Mouse (Mus musculus) urinary bladder, postnatal 10 days (tissue): Measurements from ENCODE around the gene Rbmxl1.
"Not testable (repeated sequence)": the region's sequence is repeated elsewhere in the genome, so short reads cannot be mapped to it uniquely, and the experiment has no call there.

Experiments
- DNase-seq: peaks from one replicate; pipeline ENCODE4 v3.0.0; 2022; ENCODE audit warnings: low spot score

Gene Rbmxl1

GRCm38 (mm10) chr8:78508719-78509272, at the start of gene Rbmxl1:
Rbmxl1 (minus strand) TSS chr8:78508898.
- DNase-seq: peak; percentile 85

- DNase-seq: no peak
Measured at GRCm38 (mm10) chr8:78556773-78557434, 48.2 kb upstream of the Rbmxl1 start.

GRCm38 (mm10) chr8:78555817-78556216, 47.1 kb upstream of the Rbmxl1 start:
- DNase-seq: no peak

- no peak for DNase-seq
Measured at GRCm38 (mm10) chr8:78550752-78551134, 42.0 kb upstream of the Rbmxl1 start.

DNA sequence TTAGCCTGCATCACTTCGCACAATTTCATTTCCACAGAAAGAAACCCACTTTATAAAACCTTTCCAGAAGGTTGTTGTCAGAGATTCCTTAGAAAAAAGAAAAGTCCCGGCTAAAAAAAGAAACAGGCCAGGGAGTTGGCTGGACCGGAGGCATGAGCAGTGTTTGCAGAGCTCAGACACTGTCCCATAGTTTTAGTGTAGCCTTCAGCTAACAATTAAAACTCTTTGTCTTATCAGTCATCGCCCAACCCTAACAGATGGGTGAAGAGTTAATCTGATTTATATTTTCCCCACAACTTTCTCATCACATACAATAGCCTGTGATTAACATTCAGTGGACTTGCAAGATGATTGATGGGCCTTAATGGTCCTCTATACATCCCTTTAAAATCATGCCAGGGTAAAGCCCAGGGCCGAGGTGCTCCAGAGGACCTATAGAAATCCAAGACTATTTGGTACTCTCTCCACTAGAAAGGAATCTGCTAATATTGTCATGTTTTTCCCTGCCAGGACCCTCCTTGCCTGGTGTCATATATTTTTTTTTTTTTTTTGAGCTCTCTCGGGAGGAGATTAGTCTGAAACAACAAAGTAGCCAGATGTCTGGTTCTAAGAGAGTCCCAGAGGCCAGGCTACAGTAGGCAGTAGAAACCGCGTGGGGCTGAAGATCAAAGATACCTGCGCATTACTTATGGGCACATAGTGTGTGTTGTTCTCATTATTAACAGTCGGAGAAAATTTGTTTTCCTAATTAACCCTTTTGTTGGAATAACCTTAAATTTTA, 41.5 kb upstream of the Rbmxl1 start:
- DNase-seq: no peak

- not testable (repeated sequence) for DNase-seq
Measured at GRCm38 (mm10) chr8:78545153-78545817, 36.6 kb upstream of the Rbmxl1 start.

GRCm38 (mm10) chr8:78544545-78544944, 35.8 kb upstream of the Rbmxl1 start:
- no peak for DNase-seq

DNA sequence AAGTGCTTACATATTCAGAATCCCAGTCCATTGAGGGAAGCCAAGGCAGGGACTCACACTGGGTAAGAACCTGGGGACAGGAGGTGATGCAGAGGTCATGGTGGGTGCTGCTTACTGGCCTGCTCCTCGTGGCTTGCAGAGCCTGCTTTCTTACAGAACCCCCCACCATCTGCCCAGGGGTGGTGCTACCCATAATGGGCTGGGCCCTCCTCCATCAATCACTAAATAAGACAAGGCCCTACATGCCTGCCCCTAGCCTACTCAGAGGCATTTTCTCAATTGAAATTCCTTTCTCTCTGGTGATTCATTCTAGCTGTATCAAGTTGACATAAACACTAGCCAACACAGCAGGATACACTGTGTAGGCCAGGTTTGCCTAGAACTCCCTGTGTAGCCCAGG, 34.9 kb upstream of the Rbmxl1 start:
- DNase-seq: no peak

DNA sequence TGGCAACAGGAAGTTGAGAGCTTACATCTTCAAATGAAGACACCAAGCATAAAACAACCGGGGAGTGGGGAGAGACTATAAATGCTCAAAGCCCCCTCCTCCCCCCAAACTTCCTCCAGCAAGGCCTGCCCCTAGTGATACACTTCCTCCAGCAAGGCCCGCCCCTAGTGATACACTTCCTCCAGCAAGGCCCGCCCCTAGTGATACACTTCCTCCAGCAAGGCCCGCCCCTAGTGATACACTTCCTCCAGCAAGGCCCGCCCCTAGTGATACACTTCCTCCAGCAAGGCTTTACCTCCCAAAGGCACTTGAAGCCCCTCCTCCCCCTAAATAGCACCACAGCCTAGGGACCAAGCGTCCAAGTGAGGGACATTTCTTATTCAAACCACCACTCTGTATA, 34.0 kb upstream of the Rbmxl1 start:
- DNase-seq: not testable (repeated sequence)

GRCm38 (mm10) chr8:78537795-78538194, 29.1 kb upstream of the Rbmxl1 start:
- DNase-seq: no peak

- no peak for DNase-seq
Measured at GRCm38 (mm10) chr8:78536716-78537115, 28.0 kb upstream of the Rbmxl1 start.

DNA sequence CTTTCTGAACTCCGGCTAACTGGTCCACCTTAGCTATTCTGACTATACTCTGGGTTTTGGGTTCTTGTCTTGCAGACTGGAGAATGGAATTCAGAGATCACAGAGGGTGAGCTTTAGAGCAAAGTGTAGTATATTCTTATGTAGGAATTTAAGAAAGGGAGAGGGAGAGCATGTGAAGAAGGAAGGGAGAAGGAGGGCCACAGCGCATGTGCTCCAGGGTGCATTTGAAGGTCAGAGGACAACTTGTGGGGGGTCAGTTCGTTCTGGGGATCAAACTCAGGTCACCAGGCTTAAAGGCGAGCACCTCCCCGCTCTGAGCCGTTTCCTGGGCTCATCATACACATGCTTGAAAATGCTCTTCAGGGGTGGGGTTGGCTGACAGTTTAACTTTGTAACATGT, 25.3 kb upstream of the Rbmxl1 start:
- no peak for DNase-seq

- DNase-seq: no peak
Measured at GRCm38 (mm10) chr8:78515132-78515531, 6.4 kb upstream of the Rbmxl1 start.

GRCm38 (mm10) chr8:78514706-78515105, 6.0 kb upstream of the Rbmxl1 start:
- DNase-seq: no peak

DNA sequence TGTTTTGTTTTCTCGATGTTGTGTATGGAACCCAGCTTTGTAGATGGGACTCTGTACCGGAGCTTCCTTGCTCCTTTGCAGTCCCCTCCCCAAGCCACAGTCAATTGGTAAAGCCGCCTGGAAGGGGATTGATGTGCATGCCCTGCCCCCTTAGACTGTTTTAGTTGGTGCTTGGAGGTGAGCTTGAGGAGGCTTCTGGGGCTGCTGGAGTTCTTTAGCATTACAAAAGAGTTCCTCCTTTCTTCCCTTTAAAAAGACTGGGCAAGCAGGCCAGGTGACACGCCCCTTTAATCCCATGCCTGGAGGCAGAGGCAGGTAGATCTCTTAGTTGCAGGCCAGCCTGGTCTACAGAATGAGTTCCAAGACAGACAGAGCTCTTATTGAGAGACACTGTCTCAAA, 4.4 kb upstream of the Rbmxl1 start:
- DNase-seq: no peak

DNA sequence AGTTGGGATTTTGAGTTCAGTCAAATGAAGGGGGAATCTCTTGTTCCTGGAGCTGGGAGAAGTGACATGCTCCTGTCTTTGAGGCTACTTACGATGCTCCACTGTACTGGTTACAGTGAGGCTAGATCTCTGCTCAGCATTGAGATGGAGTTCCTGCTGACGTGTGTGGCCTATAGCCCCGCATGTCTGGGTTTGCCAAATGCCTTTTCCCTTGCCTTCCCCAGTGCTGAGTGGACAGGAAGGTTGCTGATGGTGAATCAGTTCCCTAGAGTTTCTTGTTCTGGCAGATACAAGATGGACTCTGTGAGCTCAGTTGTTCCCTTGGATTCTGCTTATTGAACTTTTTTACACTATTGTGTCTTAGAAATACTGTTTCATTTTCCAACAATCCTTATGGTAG, 2.2 kb upstream of the Rbmxl1 start:
- DNase-seq: no peak

DNA sequence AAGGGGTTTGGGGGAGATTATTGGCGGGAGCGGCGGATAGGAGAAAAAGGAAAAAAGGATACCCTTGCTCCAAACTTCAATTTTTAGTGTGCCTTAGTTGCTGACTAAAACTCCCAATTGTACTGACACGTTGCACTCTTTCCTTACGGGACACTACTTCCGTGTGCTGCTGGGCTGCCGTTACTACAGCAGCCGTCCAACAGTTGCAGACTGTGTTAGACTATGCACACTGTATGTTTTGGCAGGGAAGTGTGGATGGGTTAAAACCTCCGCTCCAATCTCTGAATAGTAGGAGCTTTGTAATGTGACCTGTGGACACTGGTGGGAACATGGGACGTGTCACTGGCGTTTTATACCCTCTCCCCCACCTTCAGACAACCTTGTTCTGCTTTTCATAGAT, 1.4 kb upstream of the Rbmxl1 start:
- no peak for DNase-seq

- peak; percentile 34 for DNase-seq
Measured at GRCm38 (mm10) chr8:78509273-78510031, 754 bp upstream of the Rbmxl1 start, which contains the start of gene Slc10a7. Slc10a7 (plus strand) TSS chr8:78509346.

DNA sequence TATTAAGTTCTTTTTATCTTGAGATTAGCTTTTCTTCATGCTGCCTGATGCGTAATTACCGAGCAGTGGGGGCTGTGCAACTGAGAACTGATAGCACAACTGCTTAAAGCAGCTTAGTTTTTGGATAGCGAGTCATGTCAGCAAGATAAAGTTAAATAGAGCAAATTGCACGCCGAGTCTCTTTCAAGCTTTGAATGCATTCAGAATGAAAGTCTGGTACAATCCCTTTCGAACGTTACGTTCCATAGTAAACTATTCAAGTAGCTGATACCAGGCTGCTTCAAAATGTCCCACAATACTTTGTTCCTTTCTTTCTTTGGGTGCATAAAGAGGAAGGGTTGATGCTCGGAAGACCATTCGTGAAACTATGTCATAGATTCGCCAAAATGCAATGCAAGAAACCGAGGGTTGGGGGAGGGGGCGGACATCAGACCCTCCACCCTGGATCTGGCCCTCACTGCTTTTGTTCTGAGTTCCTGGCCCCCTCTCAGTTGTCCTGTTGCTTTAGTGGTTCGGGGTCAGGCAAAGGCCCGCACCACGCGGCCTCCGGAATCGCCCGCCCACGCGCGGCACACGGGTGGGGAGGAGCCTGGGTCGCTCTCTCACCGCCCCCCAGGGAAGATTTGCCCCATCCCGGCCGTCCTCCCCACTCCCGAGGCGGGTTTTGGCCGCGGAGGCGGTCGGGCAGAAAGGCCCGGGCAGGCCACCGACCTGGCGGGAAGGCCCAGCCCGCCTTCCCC, 549 bp downstream of the Rbmxl1 start:
- no peak for DNase-seq

DNA sequence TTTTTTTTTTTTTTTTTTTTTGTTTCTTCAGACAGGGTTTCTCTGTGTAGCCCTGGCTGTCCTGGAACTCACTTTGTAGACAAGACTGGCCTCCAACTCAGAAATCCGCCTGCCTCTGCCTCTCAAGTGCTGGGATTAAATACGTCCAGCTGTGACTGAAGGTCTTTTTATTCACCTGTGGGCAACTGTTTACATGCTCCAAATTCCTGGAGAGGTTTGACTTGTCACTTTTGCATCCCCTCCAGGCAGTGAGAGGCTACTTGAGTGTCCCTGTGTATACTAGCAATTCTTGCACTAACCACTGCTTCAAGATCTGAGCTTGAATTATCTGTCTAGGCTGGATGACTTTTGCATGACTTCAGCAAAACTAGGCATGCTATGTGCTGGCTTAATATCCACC, 6.0 kb downstream of the Rbmxl1 start:
- DNase-seq: no peak

- not testable (repeated sequence) for DNase-seq
Measured at GRCm38 (mm10) chr8:78496273-78496672, 12.4 kb downstream of the Rbmxl1 start.
